Mouse (Mus musculus): Measurements from ENCODE around the gene Sox10. TPM values are rescaled to one million over a fixed set of nuclear protein-coding genes. Genes with fewer than 3 reads are reported as not detected.
A peak's percentile ranks its signal among the peaks of the same experiment; 100 is the strongest.

The Sox10 gene
- 10 to 100 TPM; 22.5 to 27.0 TPM for total RNA-seq (2021)

DNA sequence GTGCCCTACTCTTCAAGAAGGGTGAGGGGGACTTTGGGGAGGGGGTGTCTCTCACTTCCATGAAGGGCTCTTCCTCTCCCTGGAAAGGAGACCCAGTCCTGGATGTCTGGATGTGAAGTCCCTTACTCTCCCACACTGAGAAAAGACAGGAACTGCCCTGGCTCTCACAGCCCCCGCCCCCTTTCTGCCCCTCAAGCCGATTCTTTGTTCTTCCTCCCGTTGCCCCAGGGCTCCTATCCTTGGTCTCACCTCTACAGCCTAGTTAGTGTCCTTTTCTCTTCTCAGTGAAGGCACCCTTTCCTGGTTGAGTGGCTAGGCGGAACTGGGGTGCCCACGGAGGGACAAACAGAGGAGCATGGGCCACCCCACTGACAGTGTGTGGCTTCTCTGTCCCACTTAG, at the start of gene Sox10:
Gene Sox10 (minus strand): TSS at position 101 of the 400 bp plus-strand sequence.
- intact Hi-C loops (cut with DNase I) = no loop called here
- DNase-seq (ENCODE audit: extremely low spot score in 1 of 2, low spot score in 2 of 2) = peak in 1 of 2 experiments; percentile 21

DNA sequence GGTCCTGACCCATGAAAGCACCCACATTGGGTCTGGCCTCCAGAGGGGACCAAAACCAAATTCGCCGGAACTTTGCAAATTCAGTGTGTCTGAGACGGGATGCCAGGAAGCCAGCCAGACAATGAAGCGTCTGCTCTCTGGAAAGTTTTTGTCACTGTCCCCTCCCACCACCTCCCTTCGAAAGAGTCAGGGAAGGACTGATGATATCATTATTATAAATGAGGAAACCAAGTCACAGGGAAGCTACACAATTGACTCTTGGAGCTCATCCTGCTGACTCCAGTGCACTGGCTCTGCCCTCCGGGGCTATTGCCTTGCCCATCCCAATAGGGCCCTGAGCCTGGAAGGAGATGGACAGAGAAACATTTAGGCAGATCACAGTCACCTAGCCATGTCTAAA, 48.6 kb upstream of the Sox10 start:
- DNase-seq (ENCODE audit: extremely low spot score in 1 of 2, low spot score in 2 of 2) = no peak
- intact Hi-C loops (cut with DNase I) = no loop called here

DNA sequence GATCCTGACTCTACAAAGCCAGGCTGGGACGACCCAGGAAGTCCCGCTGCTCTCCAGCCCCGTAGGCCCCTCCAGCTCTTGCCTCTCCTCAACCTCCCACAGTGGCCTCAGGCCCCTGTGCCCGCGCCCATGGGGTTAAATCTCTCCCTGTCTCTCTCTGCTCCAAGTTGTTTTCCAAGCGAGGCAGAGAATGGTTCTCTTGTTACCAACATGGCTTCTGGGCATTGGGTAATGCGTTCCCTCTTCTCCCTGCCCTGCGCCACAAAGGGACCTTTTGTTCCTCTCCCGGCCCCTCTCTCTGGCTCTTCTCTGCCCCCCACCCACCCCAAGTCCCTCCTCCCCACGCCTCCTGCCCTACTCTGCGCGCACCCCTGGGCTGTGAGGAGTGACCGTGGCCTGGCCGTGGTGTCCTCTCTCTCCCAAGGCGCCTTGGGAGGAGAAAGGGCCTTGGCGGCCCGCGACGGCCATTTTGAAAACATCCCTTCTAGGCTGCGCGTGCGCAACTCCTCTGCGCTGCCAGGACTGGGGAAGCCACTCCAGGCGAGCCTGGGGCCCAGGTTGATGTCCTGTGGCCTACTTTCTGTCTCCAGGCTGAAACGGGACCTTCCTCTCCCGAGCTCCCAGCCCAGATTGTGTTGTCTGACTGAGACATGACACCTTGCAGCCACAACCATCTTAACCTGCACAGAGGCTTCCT, 47.9 kb upstream of the Sox10 start:
- DNase-seq (ENCODE audit: extremely low spot score in 1 of 2, low spot score in 2 of 2) = peak in 1 of 2 experiments; percentile 57
- intact Hi-C loops (cut with DNase I) = no loop called here

DNA sequence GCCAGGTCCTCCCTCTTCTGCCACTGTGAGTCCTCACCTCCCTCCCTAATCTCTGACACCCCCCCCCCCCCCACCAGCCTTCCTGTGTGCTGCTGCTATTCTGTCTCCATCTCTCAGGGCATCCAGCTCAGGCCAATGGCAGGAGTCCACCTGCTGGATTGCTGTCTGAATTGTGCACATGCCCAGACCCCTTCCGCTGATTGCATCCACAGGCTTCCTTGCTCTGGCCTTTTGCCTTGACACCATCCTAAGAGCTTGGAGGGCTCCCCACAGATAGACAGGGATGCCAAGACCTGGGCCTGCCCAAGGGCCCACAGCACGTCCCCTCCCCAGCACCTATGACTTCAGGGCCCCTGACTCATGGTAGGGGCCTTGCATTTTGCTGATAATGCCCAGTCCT, 45.3 kb upstream of the Sox10 start:
- DNase-seq (ENCODE audit: extremely low spot score in 1 of 2, low spot score in 2 of 2) = no peak
- intact Hi-C loops (cut with DNase I) = no loop called here

DNA sequence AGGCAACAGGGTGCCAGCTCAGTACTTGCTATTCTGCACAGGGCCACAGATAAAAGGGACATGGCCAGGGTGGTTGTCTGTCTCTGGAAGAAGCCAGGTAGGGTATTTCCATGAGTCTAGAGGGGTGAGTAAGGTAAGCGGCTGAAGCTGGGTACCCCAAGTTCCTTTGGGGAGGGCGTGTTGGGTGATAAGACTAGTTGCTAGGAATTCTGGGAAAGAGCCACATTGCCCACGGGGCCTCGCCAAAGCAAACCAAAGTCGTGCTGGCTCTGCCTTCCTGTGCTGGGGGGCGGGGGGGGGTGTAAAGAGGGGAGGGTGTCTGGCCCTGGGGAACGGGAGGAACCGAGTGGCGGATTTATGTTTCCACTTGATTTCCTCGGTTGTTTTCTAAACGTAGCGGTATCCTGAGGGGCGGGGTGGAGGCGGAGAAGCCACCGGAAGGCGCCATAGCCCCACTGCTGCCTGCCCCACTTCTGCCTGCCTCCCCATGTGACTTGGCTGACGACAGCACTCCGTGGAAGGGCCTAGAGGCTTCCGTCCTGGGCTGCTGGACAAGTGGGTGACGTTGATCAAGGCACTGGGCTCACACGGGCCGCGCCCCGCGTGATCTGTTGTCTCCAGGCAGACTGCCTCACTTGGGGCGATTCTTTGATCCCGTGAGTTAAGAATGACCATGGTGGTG, 43.9 kb upstream of the Sox10 start:
- DNase-seq (ENCODE audit: extremely low spot score in 1 of 2, low spot score in 2 of 2) = peak in 1 of 2 experiments; percentile 53
- intact Hi-C loops (cut with DNase I) = no loop called here

DNA sequence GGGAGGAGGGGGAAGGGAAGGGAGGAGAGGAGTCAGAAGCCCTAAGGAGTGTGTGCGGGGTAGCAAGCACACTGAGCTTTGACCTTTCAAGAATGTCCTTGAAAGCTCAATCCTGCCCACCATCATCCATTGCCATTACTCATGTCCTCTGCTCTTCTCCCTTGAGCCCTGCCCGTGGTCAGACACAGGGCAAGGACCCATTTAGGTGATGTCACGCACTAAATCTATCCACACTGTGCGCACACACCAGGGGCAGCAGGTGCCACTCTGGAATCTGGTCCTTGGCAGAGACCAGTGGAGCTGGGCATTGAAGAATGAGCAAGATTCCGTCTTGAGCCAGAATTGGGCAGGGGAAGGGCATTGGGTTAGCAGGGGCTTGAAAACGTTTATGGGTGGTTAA, 43.2 kb upstream of the Sox10 start:
- intact Hi-C loops (cut with DNase I) = no loop called here
- no peak for DNase-seq (ENCODE audit: extremely low spot score in 1 of 2, low spot score in 2 of 2)

DNA sequence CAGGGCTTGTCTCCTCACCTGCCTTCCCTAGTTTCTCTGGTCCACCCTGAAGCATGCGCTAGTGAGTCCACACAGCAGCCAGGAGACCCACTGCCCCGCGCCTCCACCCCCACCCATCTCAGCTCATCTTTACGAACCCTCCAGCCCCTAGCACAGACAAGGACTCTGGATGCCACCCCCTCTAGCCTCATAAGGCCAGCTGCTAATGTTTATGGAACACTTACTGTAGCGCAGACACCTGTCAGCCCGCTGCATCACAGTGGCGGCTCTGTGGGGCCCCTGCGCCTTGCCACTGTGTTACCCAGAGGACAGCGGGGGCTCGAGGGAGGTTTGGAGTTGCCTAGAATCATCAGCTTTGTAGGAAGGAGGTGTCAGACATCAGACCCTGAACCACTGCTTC, 37.5 kb upstream of the Sox10 start:
- intact Hi-C loops (cut with DNase I) = no loop called here
- peak; percentile 31 to 45 for DNase-seq (ENCODE audit: extremely low spot score in 1 of 2, low spot score in 2 of 2)

DNA sequence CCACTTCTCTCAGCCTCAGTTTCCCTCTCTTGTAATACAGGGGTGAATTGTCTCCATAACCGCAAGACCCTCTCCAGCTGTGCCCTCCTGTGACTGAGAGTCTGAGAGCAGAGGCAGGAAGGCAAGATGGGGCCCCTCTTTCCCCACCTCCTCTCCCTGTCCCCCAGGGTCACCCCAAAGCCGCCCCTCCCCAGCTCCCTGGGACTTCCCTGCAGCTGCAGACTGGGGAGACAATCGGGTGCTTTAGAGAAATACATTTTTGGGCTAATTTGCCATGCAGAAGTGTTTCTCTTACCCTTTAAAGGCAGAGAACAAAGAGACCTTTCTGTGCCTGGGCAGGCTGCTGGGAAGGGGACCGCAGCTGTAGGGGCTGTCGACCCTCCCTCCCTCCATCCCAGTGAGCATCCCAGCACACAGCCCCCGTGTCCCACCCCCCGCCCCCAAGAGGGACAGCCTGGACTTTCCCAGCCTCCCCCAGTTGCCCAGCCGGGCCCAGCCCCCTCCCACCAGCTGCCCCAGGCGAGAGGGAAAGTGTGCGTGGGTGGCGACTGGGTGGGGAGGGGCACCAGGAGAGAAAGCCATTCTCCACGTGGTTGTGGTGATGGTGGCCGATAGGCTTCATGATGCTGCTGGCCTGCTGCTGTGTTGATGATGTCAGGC, 36.6 kb upstream of the Sox10 start:
- peak in 1 of 2 experiments; percentile 86 for DNase-seq (ENCODE audit: extremely low spot score in 1 of 2, low spot score in 2 of 2)
- intact Hi-C loops (cut with DNase I) = no loop called here

DNA sequence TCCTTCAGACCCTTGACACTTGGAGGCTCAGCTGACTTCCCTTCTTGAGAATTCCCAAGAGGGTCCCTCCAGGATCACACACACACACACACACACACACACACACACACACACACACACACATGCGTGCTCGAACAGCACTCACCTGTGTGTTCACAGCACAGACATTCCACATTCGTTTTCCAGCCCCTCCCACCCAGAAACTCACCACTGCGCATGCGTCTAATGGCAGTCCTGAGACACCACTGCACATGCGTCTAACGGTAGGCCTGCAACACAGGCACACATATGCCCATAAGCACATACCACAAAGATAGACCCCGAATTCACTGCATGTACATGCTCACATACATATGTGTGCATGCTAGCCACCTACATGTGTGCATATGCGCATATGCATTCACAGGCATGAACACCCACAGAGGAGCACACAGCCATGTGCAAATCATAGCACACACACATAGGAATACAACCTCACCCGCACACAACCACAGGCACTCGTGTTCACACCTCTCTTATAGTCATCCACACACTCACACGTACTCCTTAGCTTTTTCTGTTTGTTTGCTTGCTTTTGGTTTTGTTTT, 34.4 kb upstream of the Sox10 start:
- intact Hi-C loops (cut with DNase I) = no loop called here
- DNase-seq (ENCODE audit: extremely low spot score in 1 of 2, low spot score in 2 of 2) = no peak

DNA sequence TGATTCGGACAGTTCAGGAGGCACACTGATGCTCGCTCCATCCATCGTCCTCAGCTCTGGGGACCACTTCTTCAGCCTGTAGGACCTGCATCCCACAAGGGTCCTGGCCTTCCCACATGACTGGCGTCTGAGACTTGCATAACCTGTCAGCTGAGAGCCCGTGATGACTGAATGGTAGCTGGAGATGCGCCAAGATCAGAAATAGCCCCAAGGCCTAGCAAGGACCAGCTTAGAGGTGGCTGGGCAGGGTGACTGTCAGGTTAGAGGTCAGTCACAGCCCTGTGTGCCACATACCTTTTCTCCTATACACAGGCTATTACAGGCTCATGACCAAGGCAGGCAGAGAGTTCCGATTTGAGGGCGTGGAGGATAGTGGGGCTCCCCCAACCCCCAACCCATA, 30.5 kb upstream of the Sox10 start:
- intact Hi-C loops (cut with DNase I) = no loop called here

DNA sequence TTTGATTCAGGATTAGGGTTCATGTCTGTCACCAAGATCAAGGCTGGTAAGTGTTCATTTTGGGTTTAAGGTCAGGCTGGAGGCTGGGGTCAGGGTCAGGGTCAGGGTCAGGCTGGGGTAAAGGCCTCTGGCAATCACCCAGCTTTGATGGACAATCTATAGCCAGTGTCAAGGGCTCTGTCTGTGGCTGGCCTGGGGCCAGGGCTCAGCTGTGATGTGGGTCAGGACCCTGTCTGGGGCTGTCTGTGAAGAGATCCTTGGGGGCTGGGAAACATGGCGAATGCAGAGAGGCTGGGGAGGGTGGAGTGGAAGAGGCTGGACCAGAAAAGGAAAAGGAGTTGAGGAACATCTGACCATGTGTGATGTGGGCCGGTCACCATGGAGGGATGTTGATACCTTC, 29.9 kb upstream of the Sox10 start:
- intact Hi-C loops (cut with DNase I) = no loop called here
- no peak for DNase-seq (ENCODE audit: extremely low spot score in 1 of 2, low spot score in 2 of 2)

More for the DNA sequence above, 30.5 kb upstream of the Sox10 start:
- no peak for DNase-seq (ENCODE audit: extremely low spot score in 1 of 2, low spot score in 2 of 2)

DNA sequence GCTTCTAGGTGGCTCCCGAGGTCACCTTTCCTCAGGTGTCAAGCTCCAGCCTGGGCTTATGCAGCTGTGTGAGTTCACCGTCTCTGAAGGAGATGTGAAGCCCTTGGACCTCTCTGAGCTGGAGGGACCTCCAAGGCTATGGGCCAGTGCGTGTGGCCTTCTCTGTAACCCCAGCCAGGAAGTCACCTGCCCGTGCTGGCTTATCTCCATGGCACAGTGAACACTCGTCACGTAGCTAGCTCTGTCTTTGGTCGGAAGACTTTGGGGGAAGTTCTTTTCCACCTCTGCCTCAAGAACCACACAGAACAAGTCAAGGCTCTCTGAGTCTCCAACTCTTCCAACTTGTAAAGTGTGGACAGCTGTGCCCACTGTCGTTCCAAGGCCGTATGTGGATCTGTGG, 29.0 kb upstream of the Sox10 start:
- intact Hi-C loops (cut with DNase I) = no loop called here
- DNase-seq (ENCODE audit: extremely low spot score in 1 of 2, low spot score in 2 of 2) = no peak

DNA sequence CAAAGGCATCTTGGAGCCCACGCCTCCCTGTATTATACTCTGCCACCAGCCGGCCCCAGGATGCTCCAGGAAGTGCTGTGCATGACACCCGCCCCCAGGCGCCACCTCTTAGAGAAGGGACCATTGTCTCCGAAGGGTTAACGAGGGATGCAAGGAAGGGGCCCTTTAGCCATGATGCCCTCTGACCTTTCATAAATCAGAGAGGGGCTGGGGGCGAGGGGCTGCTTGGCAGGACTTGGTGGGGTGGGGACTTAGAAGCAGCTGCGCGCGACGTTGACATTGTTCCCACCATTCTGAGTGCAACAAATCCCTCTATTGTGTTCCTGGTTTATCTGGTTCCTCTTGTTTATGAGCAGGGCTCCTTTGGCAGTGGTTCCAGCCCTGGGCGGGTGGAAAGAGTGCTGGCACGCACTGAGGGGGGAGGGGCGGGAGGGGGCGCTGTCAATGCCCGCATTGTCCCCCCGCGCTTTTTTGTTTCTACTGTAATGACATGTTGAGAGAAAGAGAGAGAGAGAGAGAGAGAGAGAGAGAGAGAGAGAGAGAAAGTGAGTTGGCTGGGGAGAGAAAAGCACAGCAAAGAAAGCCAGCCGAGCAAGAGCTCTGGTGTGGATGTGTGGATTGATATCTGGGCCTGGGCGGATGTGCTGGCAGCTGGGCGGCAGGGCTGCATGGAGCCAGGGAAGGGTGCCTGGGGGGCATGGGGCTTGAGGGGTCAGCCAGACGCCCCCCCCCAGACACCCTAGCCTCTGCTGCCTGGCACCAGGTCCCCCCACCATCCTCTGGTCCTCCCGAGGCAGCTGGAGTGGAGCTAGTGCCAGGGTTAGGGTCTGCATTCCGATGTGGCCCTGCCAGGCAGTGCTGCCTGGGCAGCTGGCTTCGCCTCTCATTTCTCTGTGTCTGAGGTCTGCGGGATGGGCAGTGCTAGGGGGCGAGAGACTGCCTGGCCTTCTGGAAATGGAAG, 28.1 kb upstream of the Sox10 start:
- DNase-seq (ENCODE audit: extremely low spot score in 1 of 2, low spot score in 2 of 2) = peak; percentile 42 to 70
- intact Hi-C loops (cut with DNase I) = no loop called here

DNA sequence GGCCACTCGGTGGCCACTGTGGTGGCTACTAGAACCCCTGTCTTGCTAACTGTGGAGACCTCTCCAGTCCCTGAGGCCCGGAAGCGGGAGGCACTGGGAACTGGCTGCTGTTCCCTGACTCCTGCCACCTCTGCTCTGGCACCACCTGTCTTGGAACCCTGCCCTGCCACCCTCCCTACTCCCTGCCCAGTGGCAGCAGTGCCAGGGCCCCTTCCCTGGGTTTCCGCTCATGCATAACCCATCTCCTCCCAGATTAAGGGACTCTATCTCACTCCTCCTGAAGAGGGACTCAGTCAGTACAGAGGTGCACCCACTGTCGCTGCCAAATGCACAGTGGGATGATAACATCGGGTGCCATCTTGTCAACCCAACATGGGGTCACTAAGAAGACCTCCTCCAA, 27.4 kb upstream of the Sox10 start:
- intact Hi-C loops (cut with DNase I) = no loop called here
- peak in 1 of 2 experiments; percentile 53 for DNase-seq (ENCODE audit: extremely low spot score in 1 of 2, low spot score in 2 of 2)

DNA sequence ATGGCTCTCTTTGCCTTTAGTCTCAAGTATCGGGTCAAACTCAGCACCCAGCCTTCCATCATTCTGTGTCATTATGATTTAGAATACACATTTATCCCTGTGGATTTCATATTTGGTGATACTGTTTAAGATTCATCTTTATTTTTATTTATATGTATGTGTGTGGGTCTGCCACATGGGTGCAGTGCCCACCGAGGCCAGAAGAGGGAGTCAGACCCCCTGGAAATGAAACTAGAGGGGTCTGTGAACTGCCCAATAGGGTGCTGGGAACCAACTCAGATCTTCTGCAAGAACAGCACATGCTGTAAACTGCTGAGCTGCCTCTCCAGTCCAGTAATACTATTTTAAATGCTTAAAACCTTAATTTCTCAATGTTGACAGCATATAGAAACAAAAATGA, 26.4 kb upstream of the Sox10 start:
- intact Hi-C loops (cut with DNase I) = no loop called here
- no peak for DNase-seq (ENCODE audit: extremely low spot score in 1 of 2, low spot score in 2 of 2)

DNA sequence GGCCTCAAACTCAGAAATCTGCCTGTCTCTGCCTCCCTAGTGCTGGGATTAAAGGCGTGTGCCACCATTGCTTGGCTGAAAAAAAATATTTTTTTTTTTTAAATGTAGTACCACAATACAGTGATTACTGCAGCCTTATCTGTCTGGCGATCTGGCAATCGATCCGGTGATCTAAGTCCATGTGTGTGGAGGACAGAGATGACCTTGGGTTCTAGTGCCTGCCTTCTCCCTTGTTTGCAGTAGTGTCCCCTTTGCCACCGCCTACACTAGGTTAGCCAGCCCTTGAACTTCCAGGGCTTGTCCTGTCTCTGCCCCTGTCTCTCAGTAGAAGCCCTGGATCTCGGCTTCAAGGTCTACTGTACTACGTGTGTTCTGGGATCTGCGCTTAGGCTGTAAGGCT, 22.8 kb upstream of the Sox10 start:
- intact Hi-C loops (cut with DNase I) = no loop called here

DNA sequence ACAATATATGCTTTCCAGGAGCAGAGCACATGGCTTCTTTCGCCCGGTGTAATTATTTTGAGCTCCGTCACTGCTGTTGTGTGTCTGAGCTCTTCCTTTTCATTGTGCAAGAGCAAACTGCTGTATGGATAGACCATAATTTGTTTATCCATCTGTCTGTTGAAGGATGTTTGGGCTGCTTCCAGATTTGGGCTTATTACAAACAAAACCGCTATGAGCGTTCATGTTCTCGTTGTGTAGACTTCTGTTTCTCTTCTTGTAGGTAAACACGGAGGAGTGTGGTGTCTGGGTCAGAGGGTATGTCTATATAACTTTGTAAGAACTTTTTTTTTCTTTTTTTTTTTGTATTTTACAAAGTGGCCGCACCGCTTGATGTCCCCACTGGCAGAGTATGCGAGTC, 20.2 kb upstream of the Sox10 start:
- intact Hi-C loops (cut with DNase I) = no loop called here
- DNase-seq (ENCODE audit: extremely low spot score in 1 of 2, low spot score in 2 of 2) = no peak

More for the DNA sequence above, 22.8 kb upstream of the Sox10 start:
- no peak for DNase-seq (ENCODE audit: extremely low spot score in 1 of 2, low spot score in 2 of 2)

DNA sequence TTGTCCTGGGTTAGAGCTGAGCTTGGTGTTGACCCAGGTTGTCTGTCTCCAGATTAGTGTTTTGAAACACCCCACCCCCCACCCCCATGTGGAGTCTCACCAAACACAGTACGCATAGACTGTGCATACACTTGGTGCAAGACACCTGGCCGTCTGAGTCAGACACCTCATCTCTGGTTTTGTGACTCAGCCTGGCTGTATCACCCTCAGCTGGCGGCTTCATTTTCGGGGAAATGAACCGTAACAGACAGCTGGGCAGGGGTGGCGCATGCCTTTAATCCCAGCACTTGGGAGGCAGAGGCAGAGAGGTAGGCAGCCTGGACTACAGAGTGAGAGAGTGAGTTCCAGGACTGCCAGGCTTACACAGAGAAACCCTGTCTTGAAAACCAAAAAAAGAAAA, 11.9 kb upstream of the Sox10 start:
- intact Hi-C loops (cut with DNase I) = no loop called here
- no peak for DNase-seq (ENCODE audit: extremely low spot score in 1 of 2, low spot score in 2 of 2)

DNA sequence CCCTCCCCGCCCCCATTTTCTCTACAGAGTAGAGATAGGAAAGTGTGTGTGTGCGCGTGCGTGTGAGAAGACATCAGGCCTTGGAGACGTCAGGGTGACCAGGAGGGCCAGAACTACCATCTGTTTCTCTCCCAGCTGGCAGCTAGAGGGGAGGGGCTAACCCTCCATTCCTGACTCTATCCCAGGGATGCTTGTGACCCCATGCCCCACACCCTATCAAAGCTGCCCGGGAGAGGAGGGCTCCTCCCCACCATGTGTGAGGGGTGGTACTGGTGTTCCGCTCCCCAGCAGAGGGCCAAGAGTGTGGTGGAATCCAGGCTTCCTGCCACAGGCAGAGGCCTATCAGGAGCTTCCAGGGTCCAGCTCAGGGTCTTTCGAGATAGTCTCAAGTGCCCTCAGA, 1.7 kb upstream of the Sox10 start:
- no peak for DNase-seq (ENCODE audit: extremely low spot score in 1 of 2, low spot score in 2 of 2)
- intact Hi-C loops (cut with DNase I) = no loop called here

Data from left cerebral cortex, postnatal 10 days (tissue).